Mouse (Mus musculus): Measurements from ENCODE around the gene Pitpnb. TPM values are rescaled to one million over a fixed set of nuclear protein-coding genes. Genes with fewer than 3 reads are reported as not detected.
A peak's percentile ranks its signal among the peaks of the same experiment; 100 is the strongest.

Pitpnb gene
- total RNA-seq, 1 experiment: 24.3 TPM

DNA sequence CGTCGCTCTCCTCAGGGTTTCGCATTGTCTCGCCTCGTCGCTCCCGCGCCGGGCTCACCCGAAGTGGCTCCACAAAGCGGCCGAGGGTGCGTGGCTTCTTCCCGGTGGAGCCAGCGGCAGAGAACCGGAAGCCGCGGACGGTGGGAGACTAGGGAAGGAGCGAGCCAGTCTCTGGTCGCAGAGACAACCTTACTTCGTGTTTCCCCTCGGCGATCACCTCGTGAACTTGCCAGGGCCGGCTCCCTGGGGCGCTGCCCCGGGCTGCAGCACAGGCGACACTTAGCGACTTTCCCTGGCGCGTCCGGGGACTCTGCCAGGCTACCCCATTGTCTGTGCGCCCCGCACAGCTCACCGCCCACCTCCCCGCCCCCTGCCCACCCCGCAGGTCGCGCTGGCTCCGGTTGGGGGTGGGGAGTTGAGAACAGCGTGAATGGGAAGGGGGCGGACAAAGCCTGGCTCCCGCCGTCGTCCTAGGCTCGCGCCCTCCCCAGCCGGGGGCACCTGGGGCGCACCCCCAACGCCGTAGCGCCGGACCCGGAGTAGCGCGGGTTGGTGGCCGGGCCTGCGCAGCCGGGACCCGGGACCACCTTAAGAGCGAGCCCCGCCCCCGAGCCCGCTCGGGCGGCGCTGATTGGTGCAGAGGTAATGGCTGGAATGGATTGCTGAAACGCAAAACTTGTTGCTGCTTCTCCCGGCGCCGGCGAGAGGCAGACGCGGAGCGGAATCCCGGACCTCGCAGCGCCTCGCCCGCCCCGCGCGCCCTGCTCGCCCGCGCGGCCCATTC is 86.2 kb downstream of the Pitpnb start, which contains the start of gene Mn1:
Gene Mn1, plus strand, starts transcription at position 772 of the 784 bp plus-strand sequence.
- Histone ChIP-seq H3K4me3 (ENCODE audit: insufficient read depth in 1 of 2, low read depth in 1 of 2, low read length in 2 of 2, poor library complexity in 1 of 2, severe bottlenecking in 1 of 2) (peak within 1 kb of the TSS; percentile 68 to 91), H3K36me3 (ENCODE audit: control insufficient read depth, insufficient read depth, low read length, poor library complexity, severe bottlenecking) (no peaks in the 10 kb centered on the region), H3K9ac (ENCODE audit: insufficient read depth, low read depth, low read length, poor library complexity, severe bottlenecking) (peak within 1 kb of the TSS; percentile 69), H3K4me1 (ENCODE audit: control insufficient read depth in 2 of 2, insufficient read depth in 2 of 2, low read length in 2 of 2, poor library complexity in 1 of 2) (peaks cover 2 to 15% of the 10 kb centered on the region in 2 experiments; a peak in 1 of 4 replicates), H3K27ac (ENCODE audit: insufficient read depth, low read depth, low read length, poor library complexity, severe bottlenecking) (no peak within 1 kb of the TSS), H3K9me3 (ENCODE audit: control insufficient read depth, insufficient read depth, low read depth, low read length) (no peaks in the 10 kb centered on the region)
- in situ Hi-C loops (cut with MboI; ENCODE audit: low sequenced_read_pairs in 2 of 2, unreplicated experiment in 2 of 2): no loop called here
- TF ChIP-seq ZNF384 (IDR thresholded peaks at IDR 0.05; ENCODE audit: low read depth, low read length) (no peak), ZC3H11A (IDR thresholded peaks at IDR 0.05; ENCODE audit: borderline replicate concordance, low read depth, low read length) (no peak), MAFK (IDR thresholded peaks at IDR 0.05; ENCODE audit: insufficient read depth, low read depth, low read length) (no peak), HCFC1 (IDR thresholded peaks at IDR 0.05; ENCODE audit: borderline replicate concordance, insufficient read depth, low read length) (no peak), CHD2 (IDR thresholded peaks at IDR 0.05; ENCODE audit: low read depth, low read length) (no peak)
- DNase-seq (ENCODE audit: low read depth, low spot score): peak; percentile 78

DNA sequence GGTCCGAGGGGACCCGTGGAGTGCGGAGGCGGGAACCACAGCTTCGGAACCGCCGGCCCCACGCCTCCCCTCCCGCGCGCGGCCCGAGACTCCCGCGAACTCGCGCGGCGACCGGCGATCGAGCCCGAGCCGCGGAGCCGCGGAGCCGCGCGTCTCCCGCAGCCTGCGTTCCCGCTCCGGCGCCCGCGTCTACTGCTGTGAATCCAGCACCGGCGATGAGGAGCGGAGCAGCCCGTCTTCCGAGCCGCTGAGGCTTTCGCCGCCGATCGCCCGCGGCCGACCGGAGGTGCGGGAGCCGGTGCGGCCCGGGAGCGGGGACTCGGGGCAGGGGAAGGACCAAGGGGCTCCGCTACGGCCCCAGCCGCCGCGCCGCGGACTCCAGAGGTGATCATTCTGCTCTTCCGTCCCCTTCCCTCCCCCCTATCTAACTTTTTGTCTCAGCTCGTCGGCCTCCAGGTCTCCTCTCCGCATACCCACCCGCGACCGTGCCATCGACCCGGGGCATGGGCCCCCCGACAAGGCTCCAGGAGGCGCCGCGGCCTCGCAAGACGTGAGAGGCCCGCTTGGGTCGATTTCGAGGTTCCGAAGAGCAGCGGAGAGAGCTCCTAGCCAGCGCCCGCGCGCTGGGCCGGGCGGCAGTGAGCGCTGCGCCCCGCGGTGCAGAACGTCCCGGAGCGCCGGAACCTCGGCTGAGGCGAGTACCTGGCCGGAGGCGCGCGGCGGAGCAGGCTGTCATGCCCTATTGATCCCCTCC is 87.0 kb downstream of the Pitpnb start:
- no peaks in the 10 kb centered on the region for H3K36me3 ChIP-seq (ENCODE audit: control insufficient read depth, insufficient read depth, low read length, poor library complexity, severe bottlenecking)
- in situ Hi-C loops (cut with MboI; ENCODE audit: low sequenced_read_pairs in 2 of 2, unreplicated experiment in 2 of 2): no loop called here
- H3K9ac ChIP-seq (ENCODE audit: insufficient read depth, low read depth, low read length, poor library complexity, severe bottlenecking): peak overlapping the region; percentile 69
- DNase-seq (ENCODE audit: low read depth, low spot score): no peak
- TF ChIP-seq CHD2 (IDR thresholded peaks at IDR 0.05; ENCODE audit: low read depth, low read length): no peak
- TF ChIP-seq ZC3H11A (IDR thresholded peaks at IDR 0.05; ENCODE audit: borderline replicate concordance, low read depth, low read length): no peak
- no peak for TF ChIP-seq MAFK (IDR thresholded peaks at IDR 0.05; ENCODE audit: insufficient read depth, low read depth, low read length)
- TF ChIP-seq ZNF384 (IDR thresholded peaks at IDR 0.05; ENCODE audit: low read depth, low read length): no peak
- TF ChIP-seq HCFC1 (IDR thresholded peaks at IDR 0.05; ENCODE audit: borderline replicate concordance, insufficient read depth, low read length): no peak
- no peak overlapping the region for H3K27ac ChIP-seq (ENCODE audit: insufficient read depth, low read depth, low read length, poor library complexity, severe bottlenecking)
- H3K4me3 ChIP-seq (ENCODE audit: insufficient read depth in 1 of 2, low read depth in 1 of 2, low read length in 2 of 2, poor library complexity in 1 of 2, severe bottlenecking in 1 of 2): peak overlapping the region; percentile 68 to 91
- H3K9me3 ChIP-seq (ENCODE audit: control insufficient read depth, insufficient read depth, low read depth, low read length): no peaks in the 10 kb centered on the region
- peaks cover 2 to 15% of the 10 kb centered on the region in 2 experiments; a peak in 1 of 4 replicates for H3K4me1 ChIP-seq (ENCODE audit: control insufficient read depth in 2 of 2, insufficient read depth in 2 of 2, low read length in 2 of 2, poor library complexity in 1 of 2)

DNA sequence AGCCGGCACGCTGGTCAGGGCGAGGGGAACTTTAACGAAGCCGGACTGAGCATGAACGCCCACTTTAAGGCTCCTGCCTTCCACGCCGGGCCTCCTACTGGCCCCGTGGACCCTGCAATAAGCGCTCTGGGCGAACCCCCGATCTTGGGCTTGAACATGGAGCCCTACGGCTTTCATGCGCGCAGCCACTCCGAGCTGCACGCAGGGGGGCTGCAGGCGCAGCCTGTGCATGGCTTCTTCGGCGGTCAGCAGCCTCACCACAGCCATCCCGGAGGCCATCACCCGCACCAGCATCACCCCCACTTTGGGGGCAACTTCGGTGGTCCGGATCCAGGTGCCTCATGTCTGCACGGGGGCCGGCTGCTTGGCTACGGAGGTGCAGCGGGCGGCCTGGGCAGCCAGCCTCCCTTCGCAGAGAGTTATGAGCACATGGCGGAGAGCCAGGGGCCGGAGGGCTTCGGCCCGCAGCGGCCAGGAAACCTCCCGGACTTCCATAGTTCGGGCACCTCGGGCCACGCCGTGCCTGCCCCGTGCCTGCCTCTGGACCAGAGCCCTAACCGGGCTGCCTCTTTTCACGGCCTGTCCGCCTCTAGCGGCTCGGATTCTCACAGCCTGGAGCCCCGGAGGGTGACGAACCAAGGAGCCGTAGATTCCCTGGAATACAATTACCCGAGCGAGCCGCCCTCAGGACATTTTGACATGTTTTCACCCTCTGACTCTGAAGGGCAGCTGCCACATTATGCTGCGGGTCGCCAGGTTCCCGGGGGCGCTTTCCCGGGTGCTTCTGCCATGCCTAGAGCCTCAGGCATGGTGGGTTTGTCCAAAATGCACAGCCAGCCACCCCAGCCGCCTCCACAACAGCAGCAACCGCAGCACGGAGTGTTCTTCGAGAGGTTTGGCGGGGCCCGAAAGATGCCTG is 87.9 kb downstream of the Pitpnb start:
- Histone ChIP-seq H3K4me1 (ENCODE audit: control insufficient read depth in 2 of 2, insufficient read depth in 2 of 2, low read length in 2 of 2, poor library complexity in 1 of 2) (peaks cover 2 to 13% of the 10 kb centered on the region in 2 experiments; a peak in 1 of 4 replicates), H3K4me3 (ENCODE audit: insufficient read depth in 1 of 2, low read depth in 1 of 2, low read length in 2 of 2, poor library complexity in 1 of 2, severe bottlenecking in 1 of 2) (peak overlapping the region; percentile 14 to 91; a peak in 3 of 4 replicates), H3K27ac (ENCODE audit: insufficient read depth, low read depth, low read length, poor library complexity, severe bottlenecking) (no peak overlapping the region), H3K36me3 (ENCODE audit: control insufficient read depth, insufficient read depth, low read length, poor library complexity, severe bottlenecking) (no peaks in the 10 kb centered on the region), H3K9ac (ENCODE audit: insufficient read depth, low read depth, low read length, poor library complexity, severe bottlenecking) (peak overlapping the region; percentile 44; the same call in 1 of the 2 replicates), H3K9me3 (ENCODE audit: control insufficient read depth, insufficient read depth, low read depth, low read length) (no peaks in the 10 kb centered on the region)
- in situ Hi-C loops (cut with MboI; ENCODE audit: low sequenced_read_pairs in 2 of 2, unreplicated experiment in 2 of 2): no loop called here
- no peak for DNase-seq (ENCODE audit: low read depth, low spot score)
- no peak for TF ChIP-seq MAFK (IDR thresholded peaks at IDR 0.05; ENCODE audit: insufficient read depth, low read depth, low read length)

DNA sequence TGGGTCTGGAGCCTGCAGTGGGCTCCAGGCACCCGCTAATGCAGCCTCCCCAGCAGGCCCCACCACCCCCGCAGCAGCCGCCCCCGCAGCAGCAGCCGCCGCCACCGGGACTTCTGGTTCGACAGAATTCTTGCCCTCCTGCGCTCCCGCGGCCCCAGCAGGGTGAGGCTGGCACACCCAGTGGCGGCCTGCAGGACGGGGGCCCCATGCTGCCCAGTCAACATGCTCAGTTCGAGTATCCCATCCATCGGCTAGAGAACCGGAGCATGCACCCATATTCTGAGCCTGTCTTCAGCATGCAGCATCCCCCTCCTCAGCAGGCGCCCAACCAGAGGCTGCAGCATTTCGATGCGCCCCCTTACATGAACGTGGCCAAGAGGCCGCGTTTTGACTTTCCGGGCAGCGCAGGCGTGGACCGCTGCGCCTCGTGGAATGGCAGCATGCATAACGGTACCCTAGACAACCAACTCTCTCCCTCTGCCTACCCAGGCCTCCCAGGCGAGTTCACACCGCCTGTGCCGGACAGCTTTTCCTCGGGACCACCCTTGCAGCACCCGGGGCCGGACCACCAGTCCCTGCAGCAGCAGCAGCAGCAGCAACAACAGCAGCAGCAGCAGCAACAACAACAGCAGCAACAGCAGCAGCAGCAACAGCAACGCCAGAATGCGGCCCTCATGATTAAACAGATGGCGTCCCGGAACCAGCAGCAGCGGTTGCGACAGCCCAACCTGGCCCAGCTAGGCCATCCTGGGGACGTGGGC is 88.7 kb downstream of the Pitpnb start:
- Histone ChIP-seq H3K4me3 (ENCODE audit: insufficient read depth in 1 of 2, low read depth in 1 of 2, low read length in 2 of 2, poor library complexity in 1 of 2, severe bottlenecking in 1 of 2) (peak overlapping the region; percentile 7 to 91; a peak in 3 of 4 replicates), H3K9me3 (ENCODE audit: control insufficient read depth, insufficient read depth, low read depth, low read length) (no peaks in the 10 kb centered on the region), H3K36me3 (ENCODE audit: control insufficient read depth, insufficient read depth, low read length, poor library complexity, severe bottlenecking) (no peaks in the 10 kb centered on the region), H3K27ac (ENCODE audit: insufficient read depth, low read depth, low read length, poor library complexity, severe bottlenecking) (no peak overlapping the region), H3K4me1 (ENCODE audit: control insufficient read depth in 2 of 2, insufficient read depth in 2 of 2, low read length in 2 of 2, poor library complexity in 1 of 2) (peaks cover 2 to 13% of the 10 kb centered on the region in 2 experiments; a peak in 1 of 4 replicates), H3K9ac (ENCODE audit: insufficient read depth, low read depth, low read length, poor library complexity, severe bottlenecking) (no peak overlapping the region)
- no peak for DNase-seq (ENCODE audit: low read depth, low spot score)
- TF ChIP-seq ZC3H11A (IDR thresholded peaks at IDR 0.05; ENCODE audit: borderline replicate concordance, low read depth, low read length) (no peak), HCFC1 (IDR thresholded peaks at IDR 0.05; ENCODE audit: borderline replicate concordance, insufficient read depth, low read length) (no peak)
- in situ Hi-C loops (cut with MboI; ENCODE audit: low sequenced_read_pairs in 2 of 2, unreplicated experiment in 2 of 2): no loop called here
